Mouse (Mus musculus): ENCODE results near the gene Csrnp1. TPM values are rescaled to one million over a fixed set of nuclear protein-coding genes. Genes with fewer than 3 reads are reported as not detected.

The Csrnp1 gene
- polyA plus RNA-seq, 1 experiment, result 9.2 TPM

GRCm38 (mm10) chr9:119972582-119972981 is 11.9 kb downstream of the Csrnp1 start:
- no peak overlapping the region for H3K4me2 ChIP-seq (ENCODE audit: low read depth)
- H3K4me3 ChIP-seq, result no peak overlapping the region
- H3K27me3 ChIP-seq (ENCODE audit: control insufficient read depth, insufficient read depth, insufficient read length), result no peaks in the 10 kb centered on the region
- H3ac ChIP-seq (ENCODE audit: control insufficient read depth, insufficient read length), result no peak overlapping the region
- H3K79me2 ChIP-seq (ENCODE audit: control insufficient read depth, insufficient read depth), result peaks cover 6% of the 10 kb centered on the region
- no peak for TF ChIP-seq MAX (IDR thresholded peaks at IDR 0.05; ENCODE audit: low read depth)
- no peak for TF ChIP-seq E2F4 (IDR thresholded peaks at IDR 0.05; ENCODE audit: insufficient read depth)
- no peak for TF ChIP-seq REST (IDR thresholded peaks at IDR 0.05; ENCODE audit: insufficient read depth, insufficient read length)
- no peak for TF ChIP-seq TCF3 (IDR thresholded peaks at IDR 0.05; ENCODE audit: insufficient read length, low read depth)
- no peak for TF ChIP-seq TCF12 (IDR thresholded peaks at IDR 0.05; ENCODE audit: insufficient read depth, poor library complexity, severe bottlenecking)
- no peak for TF ChIP-seq CEBPB (IDR thresholded peaks at IDR 0.05; ENCODE audit: insufficient read depth, poor library complexity, severe bottlenecking)
- no peak for TF ChIP-seq POLR2AphosphoS2 (IDR thresholded peaks at IDR 0.05; ENCODE audit: insufficient read length, low read depth)
- no peak for TF ChIP-seq MYOG (IDR thresholded peaks at IDR 0.05; ENCODE audit: control insufficient read depth in 1 of 3, insufficient read depth in 1 of 3, insufficient read length in 2 of 3, low read depth in 2 of 3)
- no peak for TF ChIP-seq SRF (IDR thresholded peaks at IDR 0.05; ENCODE audit: control insufficient read depth, insufficient read length, low read depth)
- no peak for TF ChIP-seq POLR2A (IDR thresholded peaks at IDR 0.05; ENCODE audit: insufficient read length, low read depth)
- TF ChIP-seq USF1 (IDR thresholded peaks at IDR 0.05; ENCODE audit: low read depth), result no peak
- TF ChIP-seq MYOD1 (IDR thresholded peaks at IDR 0.05; ENCODE audit: control insufficient read depth in 1 of 3, insufficient read length in 2 of 3, low read depth in 2 of 3), result no peak
- H3K36me3 ChIP-seq (ENCODE audit: control insufficient read depth, insufficient read depth), result peaks cover 8% of the 10 kb centered on the region

DNA sequence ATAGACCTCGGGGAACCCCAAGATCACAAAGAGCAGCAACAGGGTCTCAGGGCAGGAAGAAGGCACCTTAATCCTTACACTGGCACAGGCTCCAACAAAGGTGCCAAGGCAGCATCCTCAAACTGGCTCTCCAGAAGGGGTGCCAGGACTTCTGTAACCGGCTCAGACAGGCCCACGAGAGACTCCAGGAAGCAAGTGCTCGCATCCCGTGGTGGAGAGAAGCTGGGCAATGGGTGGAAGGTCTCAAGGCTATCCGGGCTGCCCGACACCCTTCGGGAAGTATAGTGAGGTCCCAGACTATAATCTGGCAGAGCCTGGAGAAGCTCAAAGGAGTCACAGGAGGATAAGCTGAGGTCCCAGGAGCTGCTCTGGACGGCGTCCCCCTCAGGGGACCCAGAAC is 12.3 kb downstream of the Csrnp1 start:
- no peak for TF ChIP-seq POLR2A (IDR thresholded peaks at IDR 0.05; ENCODE audit: insufficient read length, low read depth)
- H3K27me3 ChIP-seq (ENCODE audit: control insufficient read depth, insufficient read depth, insufficient read length), result no peaks in the 10 kb centered on the region
- peaks cover 8% of the 10 kb centered on the region for H3K36me3 ChIP-seq (ENCODE audit: control insufficient read depth, insufficient read depth)
- no peak overlapping the region for H3K4me3 ChIP-seq
- peaks cover 5% of the 10 kb centered on the region for H3K79me2 ChIP-seq (ENCODE audit: control insufficient read depth, insufficient read depth)
- H3K4me2 ChIP-seq (ENCODE audit: low read depth), result no peak overlapping the region
- H3ac ChIP-seq (ENCODE audit: control insufficient read depth, insufficient read length), result no peak overlapping the region

- Histone ChIP-seq H3ac (ENCODE audit: control insufficient read depth, insufficient read length) (no peak overlapping the region), H3K36me3 (ENCODE audit: control insufficient read depth, insufficient read depth) (peaks cover 8% of the 10 kb centered on the region), H3K4me2 (ENCODE audit: low read depth) (no peak overlapping the region), H3K27me3 (ENCODE audit: control insufficient read depth, insufficient read depth, insufficient read length) (no peaks in the 10 kb centered on the region), H3K79me2 (ENCODE audit: control insufficient read depth, insufficient read depth) (no peaks in the 10 kb centered on the region), H3K4me3 (no peak overlapping the region)
- TF ChIP-seq E2F4 (IDR thresholded peaks at IDR 0.05; ENCODE audit: insufficient read depth), result no peak
- no peak for TF ChIP-seq SRF (IDR thresholded peaks at IDR 0.05; ENCODE audit: control insufficient read depth, insufficient read length, low read depth)
- TF ChIP-seq POLR2AphosphoS2 (IDR thresholded peaks at IDR 0.05; ENCODE audit: insufficient read length, low read depth), result no peak
- no peak for TF ChIP-seq POLR2A (IDR thresholded peaks at IDR 0.05; ENCODE audit: insufficient read length, low read depth)
- no peak for TF ChIP-seq TCF3 (IDR thresholded peaks at IDR 0.05; ENCODE audit: insufficient read length, low read depth)
- no peak for TF ChIP-seq REST (IDR thresholded peaks at IDR 0.05; ENCODE audit: insufficient read depth, insufficient read length)
- TF ChIP-seq MAX (IDR thresholded peaks at IDR 0.05; ENCODE audit: low read depth), result no peak
- no peak for TF ChIP-seq MYOD1 (IDR thresholded peaks at IDR 0.05; ENCODE audit: control insufficient read depth in 1 of 3, insufficient read length in 2 of 3, low read depth in 2 of 3)
- no peak for TF ChIP-seq CEBPB (IDR thresholded peaks at IDR 0.05; ENCODE audit: insufficient read depth, poor library complexity, severe bottlenecking)
- TF ChIP-seq TCF12 (IDR thresholded peaks at IDR 0.05; ENCODE audit: insufficient read depth, poor library complexity, severe bottlenecking), result no peak
Measured at GRCm38 (mm10) chr9:119970763-119971656, 13.4 kb downstream of the Csrnp1 start.

GRCm38 (mm10) chr9:119970221-119970620 is 14.2 kb downstream of the Csrnp1 start:
- H3K4me2 ChIP-seq (ENCODE audit: low read depth), result no peak overlapping the region

GRCm38 (mm10) chr9:119969811-119970210 is 14.6 kb downstream of the Csrnp1 start:
- Histone ChIP-seq H3K36me3 (ENCODE audit: control insufficient read depth, insufficient read depth) (peaks cover 3% of the 10 kb centered on the region), H3ac (ENCODE audit: control insufficient read depth, insufficient read length) (no peak overlapping the region), H3K4me2 (ENCODE audit: low read depth) (no peak overlapping the region), H3K4me3 (no peak overlapping the region), H3K79me2 (ENCODE audit: control insufficient read depth, insufficient read depth) (no peaks in the 10 kb centered on the region), H3K27me3 (ENCODE audit: control insufficient read depth, insufficient read depth, insufficient read length) (no peaks in the 10 kb centered on the region)
- TF ChIP-seq TCF3 (IDR thresholded peaks at IDR 0.05; ENCODE audit: insufficient read length, low read depth) (no peak), TCF12 (IDR thresholded peaks at IDR 0.05; ENCODE audit: insufficient read depth, poor library complexity, severe bottlenecking) (no peak), E2F4 (IDR thresholded peaks at IDR 0.05; ENCODE audit: insufficient read depth) (no peak), MYOG (IDR thresholded peaks at IDR 0.05; ENCODE audit: control insufficient read depth in 1 of 3, insufficient read depth in 1 of 3, insufficient read length in 2 of 3, low read depth in 2 of 3) (no peak), SRF (IDR thresholded peaks at IDR 0.05; ENCODE audit: control insufficient read depth, insufficient read length, low read depth) (no peak), USF1 (IDR thresholded peaks at IDR 0.05; ENCODE audit: low read depth) (no peak), MYOD1 (IDR thresholded peaks at IDR 0.05; ENCODE audit: control insufficient read depth in 1 of 3, insufficient read length in 2 of 3, low read depth in 2 of 3) (no peak), MAX (IDR thresholded peaks at IDR 0.05; ENCODE audit: low read depth) (no peak), POLR2A (IDR thresholded peaks at IDR 0.05; ENCODE audit: insufficient read length, low read depth) (no peak), POLR2AphosphoS2 (IDR thresholded peaks at IDR 0.05; ENCODE audit: insufficient read length, low read depth) (no peak), REST (IDR thresholded peaks at IDR 0.05; ENCODE audit: insufficient read depth, insufficient read length) (no peak), CEBPB (IDR thresholded peaks at IDR 0.05; ENCODE audit: insufficient read depth, poor library complexity, severe bottlenecking) (no peak)

More at GRCm38 (mm10) chr9:119970221-119970620, 14.2 kb downstream of the Csrnp1 start:
- Histone ChIP-seq H3K27me3 (ENCODE audit: control insufficient read depth, insufficient read depth, insufficient read length) (no peaks in the 10 kb centered on the region), H3K36me3 (ENCODE audit: control insufficient read depth, insufficient read depth) (peaks cover 3% of the 10 kb centered on the region), H3K79me2 (ENCODE audit: control insufficient read depth, insufficient read depth) (no peaks in the 10 kb centered on the region), H3ac (ENCODE audit: control insufficient read depth, insufficient read length) (no peak overlapping the region), H3K4me3 (no peak overlapping the region)
- TF ChIP-seq SRF (IDR thresholded peaks at IDR 0.05; ENCODE audit: control insufficient read depth, insufficient read length, low read depth) (no peak), POLR2A (IDR thresholded peaks at IDR 0.05; ENCODE audit: insufficient read length, low read depth) (no peak), MYOD1 (IDR thresholded peaks at IDR 0.05; ENCODE audit: control insufficient read depth in 1 of 3, insufficient read length in 2 of 3, low read depth in 2 of 3) (no peak), POLR2AphosphoS2 (IDR thresholded peaks at IDR 0.05; ENCODE audit: insufficient read length, low read depth) (no peak), TCF3 (IDR thresholded peaks at IDR 0.05; ENCODE audit: insufficient read length, low read depth) (no peak), CEBPB (IDR thresholded peaks at IDR 0.05; ENCODE audit: insufficient read depth, poor library complexity, severe bottlenecking) (no peak)
